Mouse (Mus musculus) lung, adult 18-20 months (tissue): ENCODE data around the gene Ferd3l.

Experiments used
- DNase-seq, 2 experiments: peaks; one replicate each; pipeline ENCODE4 v3.0.0; 2022; ENCODE audit warnings: mixed read lengths in 2 of 2

The Ferd3l gene

GRCm38 (mm10) chr12:33965661-33966360 lies 37.6 kb downstream of the Ferd3l start:
- no peak for DNase-seq

GRCm38 (mm10) chr12:33966490-33967415 lies 38.5 kb downstream of the Ferd3l start:
- no peak for DNase-seq

GRCm38 (mm10) chr12:33967514-33967913 lies 39.3 kb downstream of the Ferd3l start:
- no peak for DNase-seq

- no peak for DNase-seq
These were observed 40.0 kb downstream of the Ferd3l start for GRCm38 (mm10) chr12:33968041-33968897.

- no peak for DNase-seq
These were observed 40.6 kb downstream of the Ferd3l start for GRCm38 (mm10) chr12:33968898-33969178.
